Mouse (Mus musculus) left cerebral cortex, adult 9 months (tissue): ENCODE measurements around the gene Serpinb3c.
"Not testable (repeated sequence)": the region's sequence is repeated elsewhere in the genome, so short reads cannot be mapped to it uniquely, and the experiment has no call there.

ENCODE experiments used
- DNase-seq, 2 experiments: peaks; one replicate each; pipeline ENCODE4 v3.0.0; 2022; ENCODE audit warnings: low spot score in 2 of 2

Serpinb3c gene

GRCm38 (mm10) chr1:107278261-107278660 is at the start of gene Serpinb3c, which contains the start of gene Serpinb3b:
TSS of gene Serpinb3c (minus strand) at chr1:107278371.
TSS of gene Serpinb3b (minus strand) at chr1:107278361.
- not testable (repeated sequence) for DNase-seq

- peak in 1 of 2 experiments; percentile 31 for DNase-seq
Measured at GRCm38 (mm10) chr1:107243170-107243569, 35.0 kb downstream of the Serpinb3c start.
